Mouse (Mus musculus): ENCODE results near the gene Ranbp1.

Gene Ranbp1

DNA sequence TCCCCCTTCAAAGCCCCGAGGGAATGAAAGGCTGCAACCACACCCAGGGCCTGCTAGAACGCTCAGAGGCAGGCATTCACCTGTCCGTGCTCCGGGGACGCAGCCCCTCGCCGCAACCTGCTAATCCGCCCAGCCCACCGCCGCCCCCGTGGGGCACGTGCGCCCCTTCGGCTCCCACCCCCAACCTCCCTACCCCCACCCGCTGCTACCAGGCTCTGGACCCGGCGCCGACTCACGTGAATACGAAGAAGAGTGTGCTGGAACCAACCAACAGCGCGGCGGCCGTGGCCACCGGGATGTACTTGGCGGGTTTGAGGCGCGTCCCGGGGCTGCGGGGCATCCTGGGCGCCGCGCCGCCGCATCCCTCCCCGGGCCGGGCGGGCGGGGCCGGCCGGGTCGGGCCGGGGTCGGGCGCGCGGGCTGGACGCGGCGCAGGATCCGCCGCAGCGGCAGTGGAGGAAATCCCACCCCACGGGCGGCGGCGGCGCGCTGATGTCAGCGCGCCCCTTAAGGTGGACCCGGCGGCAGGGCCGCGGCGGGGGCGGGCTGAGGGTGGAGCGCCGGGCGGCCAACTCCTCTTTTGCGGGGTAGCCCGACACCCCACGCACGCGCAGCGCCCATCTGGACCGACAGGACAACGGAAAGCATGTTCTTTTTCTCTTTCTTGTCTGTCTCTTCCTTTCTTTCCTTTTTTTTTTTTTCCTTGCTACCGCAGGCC lies 13.7 kb downstream of the Ranbp1 start, which contains the start of gene Zdhhc8:
Gene Zdhhc8 (minus strand): TSS at position 466 of the 718 bp plus-strand sequence.
- DNase-seq (ENCODE audit: low spot score in 2 of 2), result peak; percentile 89 to 90

DNA sequence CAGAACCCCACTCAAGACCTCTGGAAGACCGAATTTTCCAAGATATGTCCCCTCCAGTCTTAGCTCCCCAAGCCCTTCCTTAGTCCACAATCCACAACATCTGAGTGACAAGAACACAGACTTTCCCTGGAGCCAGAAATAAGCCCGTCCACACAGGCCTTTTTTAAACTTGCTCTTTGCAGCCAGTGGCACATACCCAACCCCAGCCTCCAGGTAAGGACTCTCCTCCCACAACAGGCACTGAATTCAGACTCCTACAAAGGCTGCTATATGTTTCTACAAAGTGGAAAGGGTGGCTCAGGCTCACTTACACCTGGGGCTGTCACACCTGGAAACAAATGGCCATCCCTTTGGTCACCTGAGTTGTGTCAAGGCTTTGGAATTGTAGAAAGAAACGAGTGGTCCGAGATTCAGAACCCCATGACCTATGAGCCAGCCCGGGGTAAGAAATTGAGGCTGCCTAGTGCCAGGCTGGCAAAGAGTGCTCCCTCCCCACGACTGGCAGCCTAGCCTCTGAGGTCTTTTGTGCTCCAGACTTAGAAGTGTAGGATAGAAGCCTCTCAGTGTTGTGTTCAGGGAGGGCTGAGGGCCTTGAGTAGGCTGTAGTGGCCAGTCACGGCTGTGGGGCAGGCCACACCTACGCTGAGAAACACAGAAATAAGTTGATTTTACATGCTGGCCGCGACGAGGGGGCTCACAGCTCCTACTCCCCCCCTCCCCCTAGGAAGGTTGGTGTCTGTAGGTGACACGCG lies 14.4 kb downstream of the Ranbp1 start:
- peak in 1 of 2 experiments; percentile 25 for DNase-seq (ENCODE audit: low spot score in 2 of 2)

DNA sequence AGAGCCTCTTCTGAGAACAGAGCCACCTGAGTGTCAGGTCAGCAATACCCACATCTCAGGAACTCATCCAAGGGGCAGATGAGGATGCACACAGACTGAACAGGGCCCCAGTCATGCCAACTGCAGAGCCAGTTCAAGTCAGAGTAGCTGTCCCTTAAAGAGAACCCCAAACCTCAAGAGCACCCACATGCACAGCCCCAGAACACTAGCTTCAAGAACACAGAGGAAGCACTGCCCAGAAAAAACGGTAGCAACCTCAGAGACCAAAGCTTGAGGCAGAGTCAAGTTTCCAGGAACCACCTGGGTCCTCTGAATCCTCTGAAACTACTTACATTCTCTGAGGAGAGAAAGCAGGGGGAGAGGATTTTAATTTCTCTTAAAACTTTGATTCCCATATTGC lies 15.1 kb downstream of the Ranbp1 start:
- peak; percentile 19 to 34 for DNase-seq (ENCODE audit: low spot score in 2 of 2)

DNA sequence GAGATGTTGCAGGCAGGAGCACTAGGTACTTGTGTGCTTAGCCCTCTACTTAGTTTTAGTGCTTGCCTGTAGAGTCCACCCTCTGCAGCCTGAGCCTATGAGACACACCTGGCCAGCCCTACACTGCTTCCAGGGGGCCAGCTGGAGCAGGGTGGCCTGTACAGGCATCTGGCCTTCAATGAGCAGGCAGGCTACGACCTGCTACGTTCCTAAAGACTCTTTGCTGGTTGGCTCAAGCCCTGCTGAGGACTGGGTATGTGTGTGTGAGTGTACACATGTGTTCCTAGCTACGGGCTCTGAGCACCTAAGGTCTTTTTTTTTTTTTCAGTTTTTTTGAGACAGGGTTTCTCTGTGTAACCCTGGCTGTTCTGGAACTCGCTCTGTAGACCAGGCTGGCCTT lies 17.1 kb downstream of the Ranbp1 start:
- no peak for DNase-seq (ENCODE audit: low spot score in 2 of 2)

GRCm38 (mm10) chr16:18231047-18231446 lies 17.5 kb downstream of the Ranbp1 start:
- DNase-seq (ENCODE audit: low spot score in 2 of 2), result no peak

GRCm38 (mm10) chr16:18230617-18231016 lies 17.9 kb downstream of the Ranbp1 start:
- DNase-seq (ENCODE audit: low spot score in 2 of 2), result no peak

- DNase-seq (ENCODE audit: low spot score in 2 of 2), result peak; percentile 89 to 93
Observed at GRCm38 (mm10) chr16:18229622-18230021, 18.9 kb downstream of the Ranbp1 start.

DNA sequence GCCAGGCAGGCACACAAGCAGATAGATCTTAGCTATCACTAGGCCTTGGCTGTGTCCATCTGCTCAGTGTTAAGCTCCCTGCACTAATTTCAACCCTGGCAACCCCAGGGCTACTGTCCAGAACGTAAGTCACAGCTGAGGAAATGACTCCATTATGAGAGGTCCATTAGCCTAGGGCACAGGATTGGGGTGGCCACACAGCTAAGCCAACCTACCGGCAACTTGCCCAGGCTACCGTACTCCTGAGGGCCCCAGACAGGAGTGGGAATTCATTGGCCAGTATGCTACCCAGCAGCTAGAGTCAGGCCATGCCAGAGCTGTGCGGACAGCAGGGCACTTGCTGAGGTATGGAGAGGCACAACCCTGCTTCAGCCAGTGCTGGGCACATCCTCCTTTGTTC lies 19.7 kb downstream of the Ranbp1 start:
- no peak for DNase-seq (ENCODE audit: low spot score in 2 of 2)

GRCm38 (mm10) chr16:18227897-18228422 lies 20.6 kb downstream of the Ranbp1 start:
- peak in 1 of 2 experiments; percentile 38 for DNase-seq (ENCODE audit: low spot score in 2 of 2)

DNA sequence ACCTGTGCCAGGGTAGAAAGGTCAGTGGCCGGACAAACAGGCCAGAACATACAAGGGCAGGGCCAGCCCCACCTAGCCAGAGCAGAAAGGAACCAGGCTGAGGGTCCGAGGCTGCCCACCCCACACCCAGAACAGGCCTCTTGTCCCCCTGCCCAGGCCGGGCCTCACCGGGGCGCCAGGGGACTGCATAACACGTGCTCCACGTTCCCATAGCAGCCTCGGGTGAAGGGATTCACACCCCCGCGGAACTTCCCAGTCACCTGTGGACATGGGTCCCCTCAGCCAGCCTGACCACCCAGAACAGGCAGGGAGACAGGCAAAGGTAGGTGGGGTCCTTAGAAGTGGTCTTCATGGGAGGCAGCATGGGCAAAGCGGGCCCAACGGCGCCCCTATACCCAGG lies 21.3 kb downstream of the Ranbp1 start:
- DNase-seq (ENCODE audit: low spot score in 2 of 2), result peak in 1 of 2 experiments; percentile 33

GRCm38 (mm10) chr16:18222188-18222587 lies 26.3 kb downstream of the Ranbp1 start:
- no peak for DNase-seq (ENCODE audit: low spot score in 2 of 2)

- DNase-seq (ENCODE audit: low spot score in 2 of 2), result no peak
Observed at GRCm38 (mm10) chr16:18221543-18221898, 27.0 kb downstream of the Ranbp1 start.

- no peak for DNase-seq (ENCODE audit: low spot score in 2 of 2)
Observed at GRCm38 (mm10) chr16:18220856-18221542, 27.5 kb downstream of the Ranbp1 start.

DNA sequence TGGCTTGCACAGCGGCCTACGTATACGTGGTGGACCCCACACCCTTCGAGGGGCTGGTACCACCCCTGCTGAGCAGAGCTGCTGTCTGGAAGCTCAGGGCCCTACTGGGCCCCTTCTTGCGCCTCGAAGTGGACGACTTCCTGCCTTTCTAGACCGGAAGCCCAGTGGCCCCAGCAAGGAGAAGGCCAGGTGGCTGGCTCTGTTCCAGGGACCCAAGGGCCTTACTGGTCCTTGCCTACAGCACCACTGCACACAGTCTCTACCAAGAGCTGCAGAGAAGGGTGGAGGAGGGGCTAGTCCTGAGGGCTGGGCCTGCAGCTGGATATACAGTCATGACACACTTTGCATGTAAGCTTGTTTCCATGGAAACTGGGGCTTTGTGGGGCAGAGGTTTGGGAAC lies 28.5 kb downstream of the Ranbp1 start:
- peak; percentile 74 to 84 for DNase-seq (ENCODE audit: low spot score in 2 of 2)

DNA sequence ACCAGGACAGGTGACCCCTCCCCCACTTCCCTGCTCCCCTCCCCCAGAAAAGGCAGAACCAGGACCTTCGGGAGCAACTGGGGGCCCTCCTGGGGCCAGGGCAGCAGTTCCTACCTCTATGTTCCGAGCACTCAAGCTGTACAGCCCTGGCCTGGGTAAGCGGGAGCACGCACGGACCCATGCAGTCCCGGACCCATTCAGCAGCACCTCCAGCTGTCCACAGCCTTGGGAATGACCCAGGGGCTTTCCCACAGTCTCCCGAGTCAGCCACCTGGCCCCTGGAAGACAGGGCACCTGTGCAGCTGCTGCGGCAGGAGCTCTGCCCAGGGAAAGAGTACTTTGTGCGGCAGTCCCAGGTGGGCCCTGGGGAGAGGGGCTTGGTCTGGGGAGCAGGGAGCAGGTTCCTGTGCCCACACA lies 29.9 kb downstream of the Ranbp1 start:
- DNase-seq (ENCODE audit: low spot score in 2 of 2), result no peak

DNA sequence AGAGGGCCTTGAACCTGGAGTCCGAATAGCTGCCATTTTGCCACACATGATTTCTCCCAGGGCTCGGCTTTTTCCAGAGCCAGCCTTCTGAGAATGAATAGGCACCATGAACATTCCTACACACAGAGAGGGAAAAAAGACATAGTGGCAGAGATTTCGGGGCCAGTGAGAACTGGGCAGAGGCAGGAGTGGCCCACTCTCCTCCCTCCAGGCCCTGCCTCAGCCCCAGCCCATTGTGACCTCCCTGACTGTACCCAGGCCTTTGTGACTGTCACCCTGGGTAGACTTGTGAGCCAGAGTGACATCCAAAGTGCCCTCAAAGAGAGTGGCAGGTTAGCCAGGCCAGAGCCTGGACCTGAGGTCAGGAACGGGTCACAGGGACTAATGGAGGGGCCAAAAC lies 31.0 kb downstream of the Ranbp1 start, which contains the start of gene Ccdc188:
Gene Ccdc188 (plus strand): TSS at position 301 of the 400 bp plus-strand sequence.
- no peak for DNase-seq (ENCODE audit: low spot score in 2 of 2)

DNA sequence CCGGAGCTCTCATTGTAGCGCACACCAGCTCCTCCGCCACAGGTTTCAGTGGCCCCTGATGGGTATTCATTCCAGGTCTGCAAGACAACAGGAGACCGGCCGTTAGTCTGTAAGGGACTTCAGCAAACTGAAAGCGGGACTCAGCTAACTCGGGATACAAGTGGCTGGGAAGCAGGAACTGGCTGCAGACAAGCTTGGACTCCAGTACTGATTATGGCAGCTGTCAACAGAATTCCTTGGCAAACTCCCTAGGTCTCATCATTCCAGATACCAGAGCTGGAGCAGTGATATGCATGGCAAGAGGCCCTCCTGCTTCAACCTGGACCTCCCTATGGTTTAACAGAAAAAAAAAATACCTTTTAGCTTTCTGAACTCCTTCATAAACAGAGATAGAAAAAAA lies 33.7 kb downstream of the Ranbp1 start:
- DNase-seq (ENCODE audit: low spot score in 2 of 2), result no peak

GRCm38 (mm10) chr16:18213689-18214088 lies 34.8 kb downstream of the Ranbp1 start:
- DNase-seq (ENCODE audit: low spot score in 2 of 2), result peak; percentile 92 to 96

- DNase-seq (ENCODE audit: low spot score in 2 of 2), result peak; percentile 94 to 96
Observed at GRCm38 (mm10) chr16:18211417-18212171, 36.9 kb downstream of the Ranbp1 start.

DNA sequence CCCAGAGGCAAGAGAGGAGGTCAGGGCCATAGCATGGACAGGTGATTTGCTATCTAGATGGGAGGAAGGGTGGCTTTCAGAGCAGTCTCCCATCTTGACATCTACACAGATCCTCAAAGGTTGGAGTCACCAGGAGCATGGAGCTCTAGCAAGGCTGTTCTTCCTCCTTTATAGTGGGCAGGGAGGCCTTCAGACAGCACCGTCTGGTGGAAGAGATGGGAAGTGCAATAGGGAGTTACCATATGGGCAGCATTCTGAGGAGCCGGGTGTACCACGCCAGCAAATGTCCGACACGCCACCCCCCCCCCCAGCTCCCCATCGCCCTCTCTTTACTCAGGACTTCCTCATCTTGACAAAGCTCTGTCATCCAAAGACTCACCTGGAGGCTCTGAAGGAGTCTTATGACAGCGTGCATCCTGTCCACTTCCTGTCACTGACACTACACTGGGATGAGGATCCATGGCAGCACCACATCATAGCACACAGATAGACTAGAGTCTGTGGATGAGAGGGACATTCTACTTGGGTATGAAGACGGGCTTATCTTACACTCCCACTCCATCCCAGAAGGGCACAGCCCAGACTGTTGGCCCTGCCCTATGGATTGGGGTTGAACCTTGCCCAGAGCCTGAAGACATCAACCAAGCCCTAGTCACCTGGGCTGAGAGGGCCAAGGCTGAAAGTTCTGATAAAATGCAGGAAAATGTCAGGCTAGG lies 37.7 kb downstream of the Ranbp1 start:
- DNase-seq (ENCODE audit: low spot score in 2 of 2), result peak; percentile 74 to 83
